Mouse (Mus musculus): ENCODE measurements at regions not wholly inside any gene's neighbourhood (a gene's known extent, or its start where the extent isn't known, plus 50 kb on each side); places are given as distances from the start of the nearest gene placed in this dataset.
A peak's percentile ranks its signal among the peaks of the same experiment; 100 is the strongest.

- DNase-seq (ENCODE audit: low spot score) = no peak
Measured at GRCm38 (mm10) chr13:112002661-112003347, 194.0 kb upstream of the Map3k1 start.

GRCm38 (mm10) chr13:112003445-112003844 is 194.7 kb upstream of the Map3k1 start:
- no peak for DNase-seq (ENCODE audit: low spot score)

- no peak for DNase-seq (ENCODE audit: low spot score)
Measured at GRCm38 (mm10) chr13:112004126-112004525, 195.3 kb upstream of the Map3k1 start.

- no peak for DNase-seq (ENCODE audit: low spot score)
Measured at GRCm38 (mm10) chr13:112005421-112005820, 196.6 kb upstream of the Map3k1 start.

- DNase-seq (ENCODE audit: low spot score) = no peak
Measured at GRCm38 (mm10) chr13:112008806-112009205, 200.0 kb upstream of the Map3k1 start.

- DNase-seq (ENCODE audit: low spot score) = no peak
Measured at GRCm38 (mm10) chr13:112009288-112009687, 200.5 kb upstream of the Map3k1 start.

- DNase-seq (ENCODE audit: low spot score) = no peak
Measured at GRCm38 (mm10) chr13:112010464-112010863, 201.7 kb upstream of the Map3k1 start.

- DNase-seq (ENCODE audit: low spot score) = no peak
Measured at GRCm38 (mm10) chr13:112012640-112013039, 203.8 kb upstream of the Map3k1 start.

GRCm38 (mm10) chr13:112015083-112015482 is 206.3 kb upstream of the Map3k1 start:
- no peak for DNase-seq (ENCODE audit: low spot score)

- DNase-seq (ENCODE audit: low spot score) = no peak
Measured at GRCm38 (mm10) chr13:112016280-112016679, 207.5 kb upstream of the Map3k1 start.

- no peak for DNase-seq (ENCODE audit: low spot score)
Measured at GRCm38 (mm10) chr13:112018497-112019281, 209.9 kb upstream of the Map3k1 start.

GRCm38 (mm10) chr13:112019575-112019974 is 210.8 kb upstream of the Map3k1 start:
- no peak for DNase-seq (ENCODE audit: low spot score)

- DNase-seq (ENCODE audit: low spot score) = no peak
Measured at GRCm38 (mm10) chr13:112023171-112023570, 214.4 kb upstream of the Map3k1 start.

- DNase-seq (ENCODE audit: low spot score) = no peak
Measured at GRCm38 (mm10) chr13:112024667-112025585, 216.1 kb upstream of the Map3k1 start.

GRCm38 (mm10) chr13:112025586-112025950 is 216.8 kb upstream of the Map3k1 start:
- DNase-seq (ENCODE audit: low spot score) = no peak

- DNase-seq (ENCODE audit: low spot score) = peak; percentile 58
Measured at GRCm38 (mm10) chr13:112027736-112028135, 218.9 kb upstream of the Map3k1 start.

GRCm38 (mm10) chr13:112031061-112031460 is 222.3 kb upstream of the Map3k1 start:
- no peak for DNase-seq (ENCODE audit: low spot score)

- no peak for DNase-seq (ENCODE audit: low spot score)
Measured at GRCm38 (mm10) chr13:112031631-112032320, 223.0 kb upstream of the Map3k1 start.

- DNase-seq (ENCODE audit: low spot score) = no peak
Measured at GRCm38 (mm10) chr13:112037731-112038380, 229.1 kb upstream of the Map3k1 start.

GRCm38 (mm10) chr13:112038556-112039304 is 229.9 kb upstream of the Map3k1 start:
- DNase-seq (ENCODE audit: low spot score) = peak; percentile 79

Data from urinary bladder, postnatal 14 days (tissue).